Mouse (Mus musculus) 416B (cell line): ENCODE results near the gene Smcp.

Experiments
- DNase-seq: peaks from one replicate; pipeline ENCODE4 v3.0.0; 2011; ENCODE audit warnings: low read depth

Smcp gene

GRCm38 (mm10) chr3:92588858-92589257 lies at the start of gene Smcp:
Gene Smcp, minus strand, starts transcription at chr3:92588997.
- no peak for DNase-seq

GRCm38 (mm10) chr3:92638653-92638991 lies 49.8 kb upstream of the Smcp start:
- DNase-seq: no peak

- DNase-seq: no peak
These were observed 49.2 kb upstream of the Smcp start for GRCm38 (mm10) chr3:92637745-92638652.

- DNase-seq: no peak
These were observed 32.8 kb upstream of the Smcp start, which contains the start of gene Lce6a for GRCm38 (mm10) chr3:92621560-92621959. Gene Lce6a, minus strand, starts transcription at chr3:92621660.

GRCm38 (mm10) chr3:92609804-92610203 lies 21.0 kb upstream of the Smcp start:
- DNase-seq: no peak

- no peak for DNase-seq
These were observed 18.6 kb upstream of the Smcp start, which contains the start of gene 2210017I01Rik for GRCm38 (mm10) chr3:92607392-92607791. Gene 2210017I01Rik, minus strand, starts transcription at chr3:92607492.

GRCm38 (mm10) chr3:92602169-92602568 lies 13.4 kb upstream of the Smcp start:
- DNase-seq: peak; percentile 45

GRCm38 (mm10) chr3:92600456-92600855 lies 11.7 kb upstream of the Smcp start:
- DNase-seq: peak; percentile 17

GRCm38 (mm10) chr3:92599973-92600372 lies 11.2 kb upstream of the Smcp start:
- no peak for DNase-seq

GRCm38 (mm10) chr3:92598429-92598828 lies 9.6 kb upstream of the Smcp start:
- no peak for DNase-seq

GRCm38 (mm10) chr3:92587190-92587589 lies 1.6 kb downstream of the Smcp start:
- no peak for DNase-seq

- no peak for DNase-seq
These were observed 3.7 kb downstream of the Smcp start for GRCm38 (mm10) chr3:92585055-92585454.

- no peak for DNase-seq
These were observed 5.5 kb downstream of the Smcp start for GRCm38 (mm10) chr3:92583164-92583826.

- no peak for DNase-seq
These were observed 9.3 kb downstream of the Smcp start for GRCm38 (mm10) chr3:92579508-92579907.

GRCm38 (mm10) chr3:92578652-92579413 lies 10.0 kb downstream of the Smcp start:
- DNase-seq: no peak

- peak; percentile 82 for DNase-seq
These were observed 15.3 kb downstream of the Smcp start, which contains the start of gene Ivl for GRCm38 (mm10) chr3:92573449-92574041. Gene Ivl, minus strand, starts transcription at chr3:92573735.

GRCm38 (mm10) chr3:92572514-92573155 lies 16.2 kb downstream of the Smcp start:
- DNase-seq: no peak

GRCm38 (mm10) chr3:92568752-92569151 lies 20.0 kb downstream of the Smcp start:
- no peak for DNase-seq

GRCm38 (mm10) chr3:92565418-92565817 lies 23.4 kb downstream of the Smcp start:
- DNase-seq: peak; percentile 51

GRCm38 (mm10) chr3:92534411-92534810 lies 54.4 kb downstream of the Smcp start, which contains the start of gene 2310046K23Rik:
Gene 2310046K23Rik, minus strand, starts transcription at chr3:92534511.
- no peak for DNase-seq
